Mouse (Mus musculus): ENCODE measurements around the gene Prdm15. TPM values are rescaled to one million over a fixed set of nuclear protein-coding genes. Genes with fewer than 3 reads are reported as not detected.
A peak's percentile ranks its signal among the peaks of the same experiment; 100 is the strongest.

Gene Prdm15
- total RNA-seq, 4 experiments from 2014 or later = 4.5 to 6.5 (median 5.0) TPM

DNA sequence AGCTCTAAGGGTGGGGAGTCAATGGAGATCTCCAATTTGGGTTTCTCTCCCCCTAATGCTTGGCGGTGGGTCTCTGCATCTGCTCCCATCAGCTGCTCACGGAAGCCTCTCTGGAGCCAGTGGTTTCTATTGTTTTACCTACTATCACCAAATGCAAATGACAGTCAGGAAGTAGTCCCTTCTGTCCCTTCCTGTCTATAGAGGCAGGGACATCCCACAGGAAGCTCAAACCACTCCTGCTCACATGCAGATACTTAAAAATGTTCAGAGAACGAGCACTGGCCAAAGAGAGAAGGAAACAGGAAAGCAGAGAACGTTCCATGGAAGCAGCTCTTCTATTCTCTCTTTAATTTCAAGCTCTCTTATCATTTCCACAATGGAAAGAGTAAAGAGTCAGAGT, 32.1 kb downstream of the Prdm15 start:
- DNase-seq (ENCODE audit: low spot score) = no peak

DNA sequence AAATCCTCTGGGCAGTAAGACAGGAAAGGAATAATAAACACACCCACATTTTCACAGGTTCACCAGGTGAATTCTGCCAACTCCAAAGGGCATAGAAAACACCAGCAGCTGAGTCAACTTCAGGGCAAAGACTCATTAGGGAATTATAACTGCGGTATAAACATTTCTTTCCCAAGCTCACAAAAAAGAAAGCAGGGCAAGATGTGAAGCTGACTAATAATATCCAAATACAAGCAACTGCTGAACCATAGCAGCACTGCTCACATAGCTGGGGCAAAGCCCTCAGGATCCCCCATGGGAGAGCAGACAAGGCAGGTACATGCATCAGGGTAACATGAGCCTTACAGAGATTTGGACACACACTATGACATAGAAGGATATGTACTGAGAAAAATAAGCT, 34.2 kb downstream of the Prdm15 start:
- DNase-seq (ENCODE audit: low spot score) = no peak

DNA sequence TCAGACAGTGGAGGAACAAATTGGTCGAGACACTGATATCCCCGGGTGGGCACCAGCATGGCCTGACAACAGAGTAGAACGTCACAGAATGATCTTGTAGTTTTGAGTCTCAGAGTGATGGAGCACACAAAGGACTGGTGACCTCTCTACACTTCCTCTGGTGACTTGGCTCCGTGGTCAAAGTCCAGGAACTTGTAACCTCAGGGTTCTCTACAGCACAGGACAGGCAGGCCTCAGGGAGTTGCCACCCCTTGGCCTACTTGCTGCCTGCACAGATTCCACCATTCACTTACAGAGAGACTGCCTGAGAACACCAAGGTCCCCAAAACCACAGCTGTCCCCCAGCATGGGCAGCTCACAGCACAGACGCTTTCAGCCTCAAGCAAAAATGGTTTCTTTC, 36.4 kb downstream of the Prdm15 start:
- DNase-seq (ENCODE audit: low spot score) = no peak

DNA sequence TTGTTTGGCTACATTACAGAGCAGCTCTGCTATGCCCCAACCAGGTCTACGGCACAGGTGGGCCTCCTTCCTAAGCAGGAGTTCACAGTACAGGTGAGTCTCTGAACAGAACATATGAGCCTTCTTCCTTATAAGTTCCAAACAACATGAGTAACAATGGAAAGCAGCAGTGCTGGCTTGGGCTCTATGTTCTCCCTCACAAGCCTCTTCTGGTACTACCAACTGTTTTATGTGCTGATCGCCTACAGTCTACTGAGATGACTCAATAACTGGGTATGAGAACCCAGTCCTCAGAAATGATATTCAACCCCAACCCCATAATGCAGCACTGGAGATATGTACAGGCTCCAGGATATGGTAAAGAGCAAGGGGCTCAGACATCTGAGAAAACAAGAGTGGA, 37.6 kb downstream of the Prdm15 start:
- no peak for DNase-seq (ENCODE audit: low spot score)

DNA sequence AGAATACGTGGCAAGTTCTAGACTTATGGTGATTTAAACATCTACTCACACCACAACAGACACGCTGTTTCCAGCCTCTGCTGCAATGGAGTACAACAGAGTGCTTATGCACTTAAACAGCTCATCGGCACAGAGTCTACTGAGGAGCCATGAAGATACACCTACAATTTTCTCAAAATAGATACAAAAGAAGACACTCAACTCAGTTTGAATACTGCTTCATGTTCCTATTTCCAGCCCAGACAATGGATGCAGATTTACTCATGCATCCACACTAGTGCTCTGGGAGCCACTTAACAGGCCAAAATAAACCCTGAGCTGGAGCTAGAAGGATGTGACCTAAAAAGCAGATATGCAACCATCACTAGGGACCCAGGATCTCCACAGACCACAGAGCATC, 42.8 kb downstream of the Prdm15 start:
- no peak for DNase-seq (ENCODE audit: low spot score)

DNA sequence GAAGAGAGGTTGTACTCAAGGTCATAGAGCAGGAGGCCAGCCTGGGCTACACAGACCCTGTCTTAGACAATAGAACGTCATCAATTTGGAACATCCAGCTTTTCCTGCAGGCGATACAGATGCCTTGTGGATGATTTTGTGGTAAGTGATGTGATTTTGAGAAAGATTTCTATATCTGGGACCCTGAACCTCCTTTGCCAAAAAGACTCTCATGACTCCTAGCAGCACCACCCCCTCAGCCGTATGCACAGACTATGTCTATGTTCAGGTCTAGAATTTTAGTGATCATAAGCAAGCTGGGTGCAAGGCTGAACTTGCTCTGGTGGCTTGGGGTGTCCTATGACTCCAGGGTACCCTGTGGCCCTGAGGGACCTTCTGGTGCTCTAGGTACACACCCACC, 46.0 kb downstream of the Prdm15 start:
- DNase-seq (ENCODE audit: low spot score) = no peak

DNA sequence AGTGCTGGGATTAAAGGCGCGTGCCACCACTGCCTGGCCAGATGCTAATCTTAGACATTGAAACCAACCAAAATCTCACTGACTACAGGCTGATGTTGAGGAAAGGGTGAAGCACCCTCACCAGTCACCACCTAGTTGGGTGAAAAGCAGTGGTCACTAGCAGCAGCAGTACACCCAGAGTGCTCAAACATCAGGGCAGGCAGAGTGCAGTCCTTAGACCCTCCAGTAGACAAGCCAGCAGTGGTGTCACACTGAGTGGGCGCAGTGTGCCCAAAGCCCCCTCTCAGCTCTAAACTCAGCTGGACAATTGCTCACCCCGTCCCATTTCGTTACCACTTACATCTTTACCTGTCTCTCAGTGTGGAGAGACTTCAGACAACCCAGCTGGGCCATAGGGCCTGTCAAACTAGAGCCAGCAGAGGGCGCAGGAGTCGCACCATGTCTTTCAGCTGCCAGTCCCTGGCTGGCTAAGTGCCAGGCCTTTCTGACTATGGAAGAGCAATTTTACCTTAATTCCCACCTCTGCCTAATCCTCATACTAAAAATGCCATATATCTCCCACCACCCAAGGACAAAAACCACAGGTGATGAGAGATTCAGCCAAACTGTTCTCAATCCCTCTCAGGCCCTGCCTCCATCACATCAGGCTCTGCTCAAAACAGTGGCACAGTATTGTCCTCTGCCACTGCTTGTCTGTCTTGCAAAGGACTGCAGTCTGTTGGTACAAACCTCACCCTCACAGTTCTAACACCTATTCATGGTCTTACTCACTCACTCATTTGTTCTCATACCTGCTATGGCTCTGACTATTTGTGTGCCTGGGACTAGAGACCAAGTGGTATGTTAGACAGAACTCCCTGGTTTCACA, 46.7 kb downstream of the Prdm15 start:
- peak; percentile 67 for DNase-seq (ENCODE audit: low spot score)

DNA sequence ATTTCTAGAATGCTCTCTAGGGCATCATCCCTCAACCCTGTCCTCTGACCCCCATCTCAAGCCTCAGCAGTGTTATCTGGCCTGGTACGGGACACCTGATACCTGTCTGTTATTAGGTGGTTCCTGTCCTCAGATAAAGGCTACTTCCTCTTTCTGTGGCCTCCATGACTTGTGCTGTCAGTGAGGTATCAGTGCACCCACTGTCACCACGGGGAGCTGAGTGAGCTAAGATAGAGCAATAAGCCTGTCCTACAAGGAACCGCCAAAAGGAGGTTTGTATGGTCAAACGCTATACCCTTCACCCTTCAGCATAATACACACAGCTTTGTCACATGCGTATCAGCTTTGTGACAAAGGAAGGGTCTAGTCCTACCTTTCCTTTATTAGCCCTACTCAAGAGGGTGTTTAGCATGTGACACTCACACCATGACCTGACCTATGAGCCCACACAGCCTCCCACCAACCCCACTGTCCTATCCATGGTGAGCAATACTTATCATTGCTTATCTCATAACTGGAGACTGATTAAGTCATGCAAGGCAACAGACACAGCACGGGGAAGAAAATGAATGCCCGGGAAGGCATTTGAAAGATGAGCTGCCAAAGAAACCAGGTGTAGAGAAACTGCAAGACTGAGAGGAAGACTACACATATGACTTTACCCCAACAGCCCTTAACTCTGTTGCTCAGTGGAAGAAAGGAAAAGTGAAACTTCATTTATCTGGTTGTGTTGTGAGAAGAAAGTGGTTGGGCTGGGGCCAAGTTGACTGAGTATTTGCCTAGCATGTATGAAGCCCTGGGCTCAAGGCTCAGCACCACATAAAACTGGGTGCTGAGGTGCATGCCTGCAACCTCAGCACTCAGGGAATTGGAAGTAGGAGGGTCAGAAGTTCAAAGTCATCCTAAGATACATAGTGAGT, 53.4 kb downstream of the Prdm15 start:
- DNase-seq (ENCODE audit: low spot score) = no peak

DNA sequence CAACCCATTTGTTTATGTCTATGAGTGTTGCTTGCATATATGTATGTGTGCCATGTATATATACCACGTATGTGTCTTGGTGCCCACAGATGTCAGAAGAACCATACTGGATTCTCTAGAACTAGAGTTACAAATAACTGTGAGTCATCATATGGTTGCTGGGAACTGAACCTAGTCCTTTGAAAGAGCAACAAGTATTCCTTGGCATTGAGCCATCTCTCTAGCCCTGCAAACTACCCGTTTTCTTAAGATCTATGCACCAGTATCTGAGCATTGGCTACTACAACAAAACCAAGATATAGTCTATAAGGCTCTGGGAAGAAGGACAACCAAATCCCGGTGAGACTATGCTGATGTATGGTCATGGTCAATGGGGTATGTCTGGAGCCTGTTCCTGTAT, 54.4 kb downstream of the Prdm15 start:
- DNase-seq (ENCODE audit: low spot score) = no peak

DNA sequence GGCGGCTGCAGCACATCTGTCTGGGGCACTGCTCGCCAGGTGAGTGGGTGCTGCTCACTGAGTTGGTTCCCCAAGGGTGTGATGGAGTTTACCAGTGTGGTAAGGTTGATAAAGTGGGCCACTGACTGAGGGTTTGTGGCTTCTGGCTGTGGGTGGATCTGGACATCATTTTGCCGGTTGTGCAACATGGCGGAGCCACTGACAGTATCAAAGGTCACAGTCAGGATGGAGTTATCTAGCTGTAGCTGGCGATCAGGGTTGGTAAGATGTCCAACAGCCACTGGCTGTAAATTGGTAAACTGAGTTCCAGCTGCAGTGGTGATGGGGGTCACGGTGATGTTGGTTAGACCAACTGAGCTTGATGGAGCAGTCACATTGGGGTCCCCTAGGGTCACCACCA, 57.4 kb downstream of the Prdm15 start:
- DNase-seq (ENCODE audit: low spot score) = no peak

DNA sequence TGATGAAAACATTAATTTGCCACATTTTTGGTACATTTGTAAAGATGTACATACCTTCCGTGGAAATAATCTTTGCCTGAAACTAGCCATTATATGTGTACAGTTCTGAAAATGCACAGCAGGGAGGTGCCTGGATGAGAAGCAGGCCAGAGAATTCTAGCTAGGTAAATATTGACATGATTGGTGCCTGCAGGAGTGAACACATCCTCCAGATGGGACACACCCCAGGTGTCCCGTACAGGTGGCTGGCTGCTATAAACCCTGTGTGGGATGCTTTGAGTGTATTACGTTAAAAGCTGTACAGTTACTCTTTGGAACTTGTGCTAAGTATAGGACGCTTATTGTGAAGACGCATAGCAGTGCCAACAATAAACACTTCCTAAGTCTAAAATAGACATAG, 68.6 kb downstream of the Prdm15 start:
- DNase-seq (ENCODE audit: low spot score) = no peak

DNA sequence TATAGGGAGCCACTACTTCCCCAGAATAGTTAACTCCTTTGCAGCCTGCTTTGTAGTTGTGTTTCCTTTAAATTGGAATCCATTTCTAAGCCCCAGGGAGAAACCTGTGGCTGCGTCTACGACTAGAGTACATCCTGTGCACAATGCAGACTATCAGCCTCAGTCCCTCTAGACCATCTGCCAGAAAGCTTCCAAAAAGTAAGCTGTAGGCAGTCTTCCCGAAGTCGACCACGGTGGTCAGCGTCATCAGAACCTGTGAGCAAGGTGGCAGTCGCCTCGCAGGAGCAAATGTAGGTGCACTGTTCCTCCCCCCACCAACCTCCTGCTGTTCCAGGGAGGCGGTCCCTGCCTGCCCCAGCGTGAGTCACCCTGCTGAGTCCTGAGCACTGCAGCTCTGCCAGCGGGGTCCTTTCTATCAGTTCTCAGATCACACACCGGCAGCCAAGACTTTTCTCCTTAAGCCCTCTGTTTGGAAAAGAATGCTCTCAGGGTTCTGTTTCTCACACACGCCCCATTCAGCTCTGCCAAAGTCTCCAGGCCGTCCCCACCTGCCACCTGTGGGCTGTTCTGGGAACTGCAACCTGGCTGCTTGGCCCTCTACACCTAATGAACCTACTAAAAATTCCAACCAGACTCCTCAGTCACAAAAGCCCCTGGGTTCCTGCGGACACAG, 73.2 kb downstream of the Prdm15 start:
- peak; percentile 68 for DNase-seq (ENCODE audit: low spot score)

DNA sequence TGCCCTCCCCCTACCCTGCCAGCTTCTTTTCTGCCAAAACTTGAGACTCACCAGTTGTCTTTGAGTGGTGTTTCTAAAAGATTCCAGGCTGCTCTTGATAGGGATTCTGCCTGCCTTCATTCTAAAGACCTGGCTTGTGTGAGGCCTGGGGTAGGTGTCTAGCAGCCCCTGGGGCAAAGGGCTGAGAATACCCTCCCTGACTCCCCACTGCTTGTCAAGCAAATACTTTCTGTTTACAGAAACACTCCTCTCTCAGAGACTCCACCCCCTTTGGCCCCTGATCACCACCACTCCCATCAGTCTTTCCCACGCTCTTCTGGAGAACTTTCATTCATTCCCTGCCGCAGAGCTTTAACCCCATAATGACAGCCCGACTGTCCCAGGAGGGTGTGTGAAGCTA, 85.1 kb downstream of the Prdm15 start:
- no peak for DNase-seq (ENCODE audit: low spot score)

DNA sequence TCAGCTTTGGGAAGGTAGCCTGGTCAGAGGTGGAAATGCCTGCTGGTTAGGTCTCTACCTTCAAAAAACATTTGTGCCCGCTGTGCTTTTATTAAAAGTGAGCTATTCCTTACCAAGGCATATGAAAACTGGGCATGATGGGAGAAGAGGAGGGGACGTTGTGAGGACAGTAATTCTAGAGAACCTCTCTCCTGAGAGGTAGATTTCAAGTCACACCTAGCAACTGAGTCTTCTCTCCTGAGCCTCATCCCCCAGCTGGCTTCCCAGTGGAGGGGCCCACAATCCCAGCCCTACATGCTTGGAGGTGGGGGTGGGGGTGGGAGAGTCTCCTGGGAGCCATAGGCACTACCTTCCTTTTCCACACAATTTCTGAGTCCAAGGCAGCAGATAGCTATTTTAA, 87.0 kb downstream of the Prdm15 start:
- DNase-seq (ENCODE audit: low spot score) = no peak

DNA sequence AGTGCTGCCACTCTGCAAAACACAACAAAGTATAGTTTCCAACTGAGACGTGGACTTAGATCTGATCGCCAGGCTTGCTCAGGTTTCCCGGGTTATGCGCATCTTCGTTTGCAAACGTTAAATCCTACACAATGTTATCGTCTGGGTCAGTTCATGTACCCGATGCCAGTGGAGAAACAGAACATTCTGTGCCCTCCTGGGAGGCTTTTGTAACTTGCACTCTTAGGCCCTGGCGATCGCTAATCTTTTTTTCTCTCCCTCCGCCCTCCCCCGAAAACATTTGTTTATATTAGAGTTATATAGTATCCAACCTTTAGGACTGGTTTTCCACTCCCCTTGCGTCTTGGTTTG, 87.7 kb downstream of the Prdm15 start:
- no peak for DNase-seq (ENCODE audit: low spot score)

DNA sequence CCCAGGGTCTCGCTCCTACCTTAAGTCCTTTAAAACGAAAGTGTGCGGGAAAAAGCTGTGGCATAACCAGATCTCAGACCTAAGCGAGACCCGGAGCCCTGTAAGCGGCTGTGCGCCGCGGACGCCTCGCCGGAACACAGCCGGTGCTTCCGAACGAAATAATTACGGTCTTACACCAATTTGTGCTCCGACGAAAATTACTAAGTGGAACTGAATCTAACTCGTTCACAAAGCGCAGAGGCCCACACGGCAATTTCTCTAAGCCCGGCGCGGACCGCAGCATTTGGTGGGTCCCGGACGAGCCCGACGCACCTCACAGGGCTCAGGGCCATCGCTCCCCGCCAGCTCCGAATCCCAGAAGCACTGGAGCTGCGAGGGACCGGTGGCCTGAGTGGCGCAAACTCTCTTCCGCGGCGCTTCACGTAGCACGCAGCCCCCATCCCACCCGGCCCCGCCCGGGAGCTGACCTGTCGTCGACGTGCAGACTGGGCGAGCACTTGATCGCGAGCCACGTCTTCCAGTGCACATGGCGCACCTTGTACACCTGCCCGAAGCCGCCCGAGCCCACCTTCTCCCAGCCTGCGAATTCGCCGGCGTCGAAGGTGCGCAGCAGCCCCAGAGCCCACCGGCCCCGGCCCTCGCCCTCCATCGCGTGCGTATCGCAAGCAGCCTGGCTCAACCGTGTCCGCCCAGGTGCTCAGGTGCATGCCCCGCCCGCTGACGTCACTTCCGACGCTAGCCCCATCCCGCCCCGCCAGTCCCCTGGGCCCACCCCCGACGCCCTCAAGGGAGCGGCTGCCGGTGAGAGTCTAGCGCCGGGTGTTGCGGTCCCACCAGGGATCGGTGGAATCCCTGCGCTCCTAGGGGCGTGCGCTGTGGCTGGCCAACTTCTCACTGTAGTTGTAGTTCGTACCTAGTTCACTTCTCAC, 88.3 kb downstream of the Prdm15 start, which contains the start of gene Ripk4:
Ripk4 (minus strand) TSS at position 727 of the 929 bp plus-strand sequence.
- DNase-seq (ENCODE audit: low spot score) = no peak

DNA sequence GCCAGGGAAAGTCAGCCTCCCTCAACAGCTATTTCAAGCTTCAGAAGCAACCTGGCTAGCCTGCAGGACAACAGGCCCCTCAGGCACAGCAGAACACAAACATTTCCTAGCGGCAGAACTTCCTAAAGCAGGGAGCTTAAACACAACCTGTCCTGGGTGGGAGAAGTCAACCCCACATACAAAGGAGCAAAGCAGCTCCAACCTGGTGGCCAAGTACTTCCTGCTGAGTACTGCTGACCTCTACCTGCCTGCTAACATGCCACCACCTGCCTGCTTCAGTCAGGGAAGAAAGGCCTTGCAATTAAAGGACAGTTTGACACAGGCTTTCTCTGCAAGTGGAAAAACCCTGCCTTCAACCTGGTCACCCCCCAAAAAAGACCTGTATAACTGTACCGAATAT, 89.9 kb downstream of the Prdm15 start:
- no peak for DNase-seq (ENCODE audit: low spot score)

DNA sequence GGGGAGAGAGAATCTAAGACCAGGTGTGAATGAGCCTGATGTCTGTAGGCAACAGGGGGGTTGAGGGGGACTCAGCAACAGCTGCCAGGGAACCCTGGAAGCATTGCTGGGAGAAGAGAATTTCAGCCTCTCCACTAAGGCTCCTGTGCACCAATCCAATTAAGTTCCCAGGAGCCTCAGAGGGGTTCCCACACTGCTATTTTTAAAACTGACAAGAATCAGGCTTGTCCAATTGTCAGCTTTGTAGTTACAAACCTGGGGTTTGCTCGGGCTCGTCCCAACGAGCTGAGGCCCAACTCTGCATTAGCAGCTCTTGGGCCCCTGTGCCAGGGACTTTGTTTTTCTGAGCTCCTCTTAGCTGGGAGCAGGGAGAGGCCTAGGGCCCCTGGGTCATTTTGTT, 92.0 kb downstream of the Prdm15 start:
- no peak for DNase-seq (ENCODE audit: low spot score)

DNA sequence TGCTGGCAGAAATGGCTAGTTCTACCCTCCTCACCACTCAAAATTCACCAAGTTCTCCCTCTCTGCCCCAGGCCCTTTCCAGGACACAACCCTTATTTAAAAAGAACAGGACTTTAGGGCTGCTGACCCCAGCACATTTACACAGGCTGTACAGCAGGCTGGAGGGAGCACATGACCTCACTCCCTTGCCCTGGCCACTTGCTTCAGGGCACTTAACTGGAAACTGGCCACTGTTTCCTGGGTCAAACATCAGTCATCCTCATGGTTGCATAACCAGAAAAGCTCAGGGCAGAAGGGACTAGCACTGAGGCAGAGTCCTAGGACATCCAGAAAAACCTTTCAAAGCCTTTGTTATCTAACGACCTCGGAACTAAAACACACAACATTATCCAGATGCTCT, 93.4 kb downstream of the Prdm15 start:
- DNase-seq (ENCODE audit: low spot score) = no peak

DNA sequence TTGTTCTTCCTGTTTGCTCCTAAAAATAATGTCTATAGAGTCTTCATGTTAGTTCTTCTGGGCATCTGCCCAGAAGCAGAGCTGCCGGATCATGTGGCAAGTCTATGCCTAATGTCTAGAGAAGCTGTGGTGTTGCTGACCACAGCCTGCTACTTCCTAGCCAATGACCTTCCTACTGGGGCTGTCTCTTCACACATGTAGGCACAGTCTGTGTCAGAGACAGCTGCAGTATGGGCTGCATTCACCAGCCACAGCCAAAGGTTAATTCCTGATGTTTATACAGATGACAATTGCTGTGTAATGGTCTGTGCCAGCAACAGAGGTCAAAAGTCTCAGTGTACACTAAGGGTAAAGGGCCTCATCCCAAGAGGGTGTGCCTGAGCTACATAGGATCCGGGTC, 95.2 kb downstream of the Prdm15 start:
- no peak for DNase-seq (ENCODE audit: low spot score)

DNA sequence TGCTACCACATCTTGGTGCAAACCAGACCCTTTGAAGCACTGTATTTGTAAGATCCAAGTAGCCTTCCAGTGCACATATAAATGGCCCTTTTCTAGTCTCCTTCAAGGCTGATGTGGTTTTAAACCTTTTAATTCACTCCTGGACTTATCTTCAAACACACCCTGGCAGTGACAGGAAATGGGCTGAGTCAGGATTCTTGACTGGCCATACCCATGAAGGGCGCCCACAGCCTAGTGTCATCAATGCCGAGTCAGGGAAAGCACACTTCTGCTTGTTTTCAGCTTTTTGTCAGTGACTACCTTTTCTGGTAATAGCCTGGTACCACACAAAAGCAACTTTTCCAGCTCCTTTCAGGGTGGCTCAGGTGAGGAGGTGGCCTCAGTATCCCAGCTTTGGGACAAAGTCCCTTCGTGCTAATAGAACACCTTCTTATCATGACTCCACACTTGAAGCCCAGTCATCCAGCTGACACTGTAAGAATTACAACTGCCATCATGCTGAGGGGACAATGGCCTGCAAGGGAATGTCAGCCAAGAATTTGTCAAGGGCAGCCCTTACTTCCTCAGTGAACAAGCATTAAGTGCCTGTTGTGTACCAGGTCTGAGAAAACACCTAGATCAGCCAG, 99.2 kb downstream of the Prdm15 start:
- no peak for DNase-seq (ENCODE audit: low spot score)
